Mouse (Mus musculus) bone marrow macrophage, adult 2 months (primary cell): ENCODE measurements at regions not wholly inside any gene's neighbourhood (a gene's known extent, or its start where the extent isn't known, plus 50 kb on each side); places are given as distances from the start of the nearest gene placed in this dataset.
A peak's percentile ranks its signal among the peaks of the same experiment; 100 is the strongest.

ENCODE experiments used
- H3K27ac ChIP-seq: 2 replicates; pipeline ENCODE4 v1.5.1; 2012; ENCODE audit warnings: low read depth, low read length; ENCODE audit not compliant: insufficient read depth
- H3K4me1 ChIP-seq: 2 replicates; pipeline ENCODE4 v1.6.1; 2012; ENCODE audit warnings: low read length; ENCODE audit not compliant: control insufficient read depth, insufficient read depth
- H3K4me3 ChIP-seq: 2 replicates; pipeline ENCODE4 v1.5.1; 2012; ENCODE audit warnings: mild to moderate bottlenecking, low read length, moderate library complexity; ENCODE audit not compliant: insufficient read depth
- CTCF ChIP-seq: IDR thresholded peaks from 2 replicates; pipeline ENCODE4 v1.5.1; 2012; ENCODE audit warnings: low read depth, mild to moderate bottlenecking, low read length, moderate library complexity
- POLR2A ChIP-seq: IDR thresholded peaks from 2 replicates; pipeline ENCODE4 v1.6.1; 2012; ENCODE audit warnings: mild to moderate bottlenecking, low read depth, low read length, borderline replicate concordance

DNA sequence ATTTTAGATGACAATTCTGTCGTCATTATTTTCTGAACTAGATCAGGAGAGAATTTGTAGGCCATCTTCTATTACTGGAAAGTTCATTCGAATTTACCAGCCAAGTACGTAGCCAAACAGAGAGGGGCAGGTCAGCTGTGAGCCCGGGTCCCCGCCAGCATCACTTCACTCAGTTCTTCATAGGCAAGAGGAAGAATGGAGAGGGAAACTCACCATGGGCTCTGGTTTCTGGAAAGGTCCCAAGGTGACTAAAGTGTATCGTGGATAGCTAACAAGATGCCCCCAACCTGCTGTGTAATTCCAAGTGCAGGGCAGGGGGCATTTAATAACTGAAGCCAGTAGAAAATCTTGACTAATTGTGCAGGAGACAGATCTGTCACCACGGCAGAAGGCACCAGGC, 60.2 kb upstream of the Rybp start:
- H3K4me1 ChIP-seq, result peaks cover 12% of the 10 kb centered on the region
- no peak overlapping the region for H3K4me3 ChIP-seq
- TF ChIP-seq CTCF (no peak), POLR2A (no peak)
- no peak overlapping the region for H3K27ac ChIP-seq

GRCm38 (mm10) chr6:100345073-100345472, 57.8 kb upstream of the Rybp start:
- Histone ChIP-seq H3K4me3 (no peak overlapping the region), H3K4me1 (peaks cover 25% of the 10 kb centered on the region), H3K27ac (no peak overlapping the region)
- TF ChIP-seq POLR2A (no peak), CTCF (no peak)

DNA sequence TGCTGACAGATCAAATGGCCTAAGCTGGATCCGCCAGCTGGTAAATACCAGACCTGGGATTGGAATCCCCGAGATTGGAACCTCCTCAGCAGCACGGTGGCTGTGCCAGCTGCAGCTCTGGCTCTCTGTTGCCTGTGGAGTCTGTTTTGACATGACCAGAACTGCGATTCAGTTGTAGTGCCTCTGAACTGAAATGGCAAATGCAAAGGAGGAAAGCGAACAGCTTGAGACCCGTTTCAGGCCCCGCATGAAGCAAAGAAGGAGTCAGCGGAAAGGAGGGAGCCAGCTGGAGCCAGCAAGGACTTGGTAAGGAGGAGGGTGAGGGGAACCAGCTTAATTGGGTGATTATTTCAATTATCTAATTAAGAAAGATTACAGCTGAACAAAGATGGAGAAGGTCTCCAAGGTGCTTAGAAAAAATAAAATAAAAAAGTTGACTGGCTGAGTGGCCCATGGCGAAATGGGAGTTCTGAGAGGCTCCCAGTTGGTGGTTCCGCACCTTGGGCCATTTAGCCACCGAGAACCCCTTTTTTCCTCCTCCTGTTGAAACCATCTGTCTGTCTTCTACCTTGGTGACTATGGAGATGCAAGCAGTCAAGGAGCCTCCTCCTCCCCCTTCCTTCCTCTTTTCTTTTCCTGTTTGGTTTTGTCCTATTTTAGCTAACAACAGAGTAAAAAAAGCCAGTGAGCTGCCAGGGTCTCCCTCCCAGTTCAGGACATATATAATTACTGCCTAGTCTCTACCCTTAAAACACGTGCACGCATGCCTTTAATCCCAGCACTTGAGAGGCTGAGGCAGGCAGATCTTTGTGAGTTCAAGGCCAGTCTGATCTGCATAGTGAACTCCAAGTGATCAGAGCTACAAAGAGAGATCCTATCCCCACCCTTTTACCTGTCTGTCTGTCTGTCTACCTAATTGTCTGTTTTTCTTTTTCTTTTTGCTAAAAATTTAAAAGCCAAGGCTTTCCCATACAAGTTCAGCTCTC, 54.3 kb upstream of the Rybp start:
- Histone ChIP-seq H3K4me3 (no peak overlapping the region), H3K4me1 (peaks cover 25% of the 10 kb centered on the region), H3K27ac (0 out of 2 replicates have a peak overlapping the region, but pooled peaks have one; percentile 29)
- TF ChIP-seq CTCF, result no peak
- TF ChIP-seq POLR2A, result no peak

GRCm38 (mm10) chr6:100338291-100338690, 51.0 kb upstream of the Rybp start:
- Histone ChIP-seq H3K4me3 (no peak overlapping the region), H3K27ac (no peak overlapping the region), H3K4me1 (peaks cover 25% of the 10 kb centered on the region)
- TF ChIP-seq CTCF (no peak), POLR2A (no peak)
